Mouse (Mus musculus) ES-E14 (cell line): ENCODE data around the gene Mgst2.

ENCODE experiments used
- CHD2 ChIP-seq: IDR thresholded peaks from 2 replicates; pipeline ENCODE4 v1.6.1; 2014; ENCODE audit warnings: mild to moderate bottlenecking, low read depth, low read length, inconsistent platforms
- HCFC1 ChIP-seq: IDR thresholded peaks from 2 replicates; pipeline ENCODE4 v1.6.1; 2012; ENCODE audit warnings: low read length, inconsistent platforms, borderline replicate concordance; ENCODE audit not compliant: insufficient read depth
- ZC3H11A ChIP-seq: IDR thresholded peaks from 2 replicates; pipeline ENCODE4 v1.6.1; 2012; ENCODE audit warnings: low read depth, mild to moderate bottlenecking, inconsistent platforms, low read length, borderline replicate concordance

DNA sequence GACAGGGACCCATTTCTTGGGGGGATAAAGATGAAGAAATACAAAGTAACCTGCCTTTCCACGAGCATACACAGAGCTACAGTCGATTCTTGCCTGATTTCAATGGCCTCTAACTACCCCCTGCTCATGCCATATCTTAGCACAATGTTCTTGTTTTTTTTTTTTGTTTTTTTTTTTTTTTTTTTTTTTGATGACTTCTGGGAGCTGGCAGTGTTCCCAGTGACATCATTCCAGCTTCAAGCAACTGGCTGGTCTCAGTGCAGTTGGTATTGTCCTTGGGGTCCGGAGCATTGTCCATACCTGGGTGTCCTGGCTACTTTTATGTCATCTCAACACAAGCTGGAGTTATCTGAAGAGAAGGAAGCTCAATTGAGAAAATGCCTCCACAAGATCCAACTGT lies 14.8 kb downstream of the Mgst2 start:
- TF ChIP-seq ZC3H11A: no peak
- TF ChIP-seq HCFC1: no peak
- no peak for TF ChIP-seq CHD2
